ENCODE assay signal across 11 mouse cellular contexts in the genomic region with DNA sequence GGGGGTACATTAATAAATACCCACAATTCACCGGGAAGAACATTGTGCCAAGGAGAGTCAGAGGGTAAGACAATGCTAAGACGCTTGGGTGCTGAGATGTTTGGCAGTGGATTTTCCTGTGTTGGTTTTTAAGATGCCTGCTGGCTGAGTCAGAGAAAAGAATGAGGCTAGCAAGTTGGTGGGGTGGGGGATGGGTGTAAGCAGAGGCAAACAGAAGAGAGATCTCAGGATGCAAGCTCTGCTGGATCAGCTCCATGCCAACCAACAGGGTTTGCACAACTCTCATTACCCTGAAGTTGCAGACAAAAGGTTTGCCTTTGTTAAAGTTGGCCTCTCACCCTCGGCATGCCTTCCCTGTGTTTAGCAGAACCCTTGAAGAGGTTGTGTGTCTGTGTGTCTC.
DNase-seq lines count a peak whose midpoint lies in the region; ATAC-seq and TF ChIP-seq lines count a peak whose summit lies in the region.
"Had no signal": no experiment of that assay in that cellular context is flagged by ENCODE, and none has a peak within 500 bp of the region (broad histone marks: within the 10 kb centered on the region; RNA-seq: fewer than 3 reads in every experiment).

No protein-coding gene starts in this region.

- H3K9me3 ChIP-seq in hindbrain, embryonic 11.5 days (ENCODE audit: control insufficient read depth, low read length) = no peaks in the 10 kb centered on the region
- no peaks in the 10 kb centered on the region for H3K9me3 ChIP-seq in hindbrain, embryonic 12.5 days (replicated peaks)
- H3K9me3 ChIP-seq: hindbrain, embryonic 13.5 days had no signal

- H3K4me3 ChIP-seq in hindbrain, embryonic 11.5 days (ENCODE audit: low read depth, low read length) = no peak overlapping the region
- H3K4me3 ChIP-seq in hindbrain, embryonic 12.5 days = no peak overlapping the region
- no peak overlapping the region for H3K4me3 ChIP-seq in lung, adult 2 months (replicated peaks; ENCODE audit: extremely low read depth, low read depth, low read length)
- H3K4me3 ChIP-seq: hindbrain, embryonic 13.5 days had no signal

- 39% methylated on average over 3 of the region's 3 CpGs for WGBS in hindbrain, embryonic 11.5 days
- WGBS in hindbrain, embryonic 12.5 days = 52% methylated on average over 3 of the region's 3 CpGs
- 29% methylated on average over 3 of the region's 3 CpGs for WGBS in lung, adult 2 months

- H3K4me2 ChIP-seq in hindbrain, embryonic 11.5 days (replicated peaks; ENCODE audit: low read depth, low read length) = no peak overlapping the region
- H3K4me2 ChIP-seq in hindbrain, embryonic 12.5 days (replicated peaks) = no peak overlapping the region
- H3K4me2 ChIP-seq: hindbrain, embryonic 13.5 days had no signal

- no peak for TF ChIP-seq POLR2A in lung, adult 2 months (IDR thresholded peaks at IDR 0.05; ENCODE audit: borderline replicate concordance, extremely low read depth, low read depth, low read length)

- H3K27me3 ChIP-seq in hindbrain, embryonic 11.5 days (ENCODE audit: control insufficient read depth, insufficient read depth, low read length) = no peaks in the 10 kb centered on the region
- H3K27me3 ChIP-seq in hindbrain, embryonic 12.5 days = no peaks in the 10 kb centered on the region
- H3K27me3 ChIP-seq: hindbrain, embryonic 13.5 days had no signal

- DNase-seq in hindbrain, embryonic 11.5 days (ENCODE audit: low spot score) = peak; percentile 15
- peak; percentile 89 for DNase-seq in NIH3T3 (ENCODE audit: low read depth)
- peak; percentile 30 for DNase-seq in embryo, embryonic 9.5 days (ENCODE audit: extremely low spot score)
- peak; percentile 9 for DNase-seq in lung, adult 2 months
- DNase-seq in cerebellum, adult 18-20 months = no peak
- DNase-seq in kidney, adult 9 months = no peak
- no peak for DNase-seq in layer of hippocampus, adult 9-10 months (ENCODE audit: low spot score)
- DNase-seq: gastrocnemius, postnatal 10 days; thymus, adult 2 months had no signal

- no peaks in the 10 kb centered on the region for H3K36me3 ChIP-seq in hindbrain, embryonic 11.5 days (ENCODE audit: control insufficient read depth, insufficient read depth, low read length)
- no peaks in the 10 kb centered on the region for H3K36me3 ChIP-seq in hindbrain, embryonic 12.5 days
- H3K36me3 ChIP-seq: hindbrain, embryonic 13.5 days had no signal

- no peak for TF ChIP-seq CTCF in lung, adult 2 months (IDR thresholded peaks at IDR 0.05; ENCODE audit: insufficient read depth, low read length)

- H3K9ac ChIP-seq in hindbrain, embryonic 11.5 days (ENCODE audit: low read depth, low read length) = no peak overlapping the region
- H3K9ac ChIP-seq in hindbrain, embryonic 12.5 days = no peak overlapping the region
- H3K9ac ChIP-seq: hindbrain, embryonic 13.5 days had no signal

- no peak for ATAC-seq in hindbrain, embryonic 11.5 days (ENCODE audit: low FRiP score)
- ATAC-seq in hindbrain, embryonic 12.5 days (ENCODE audit: low FRiP score) = no peak

- H3K4me1 ChIP-seq in hindbrain, embryonic 11.5 days (replicated peaks; ENCODE audit: control insufficient read depth, insufficient read depth, low read length) = no peaks in the 10 kb centered on the region
- H3K4me1 ChIP-seq in hindbrain, embryonic 12.5 days = no peaks in the 10 kb centered on the region
- peaks cover 2% of the 10 kb centered on the region; the same call in 1 of the 2 replicates for H3K4me1 ChIP-seq in lung, adult 2 months (ENCODE audit: control insufficient read depth, insufficient read depth, low read length)

- H3K27ac ChIP-seq in hindbrain, embryonic 11.5 days (ENCODE audit: low read depth, low read length) = no peak overlapping the region
- no peak overlapping the region for H3K27ac ChIP-seq in hindbrain, embryonic 12.5 days
- H3K27ac ChIP-seq: hindbrain, embryonic 13.5 days had no signal

Comparison
In these comparisons a context has a peak if more than half of its experiments do, and no peak if none do; other contexts are left out.
1. DNase-seq: peak in hindbrain, embryonic 11.5 days (single experiment), NIH3T3 (single experiment), embryo, embryonic 9.5 days (single experiment) and lung, adult 2 months (single experiment); none in cerebellum, adult 18-20 months (0 of 2), kidney, adult 9 months (single experiment) and layer of hippocampus, adult 9-10 months (single experiment).